Mouse (Mus musculus): ENCODE measurements around the gene Parn. TPM values are rescaled to one million over a fixed set of nuclear protein-coding genes. Genes with fewer than 3 reads are reported as not detected.

Parn gene
- total RNA-seq, 2 experiments from 2014 or later, result 5.5 to 7.5 TPM

GRCm38 (mm10) chr16:13493981-13494380 is 174.0 kb downstream of the Parn start:
- intact Hi-C loops (cut with DNase I), result no loop called here
- peak; percentile 41 to 49 for DNase-seq

GRCm38 (mm10) chr16:13492996-13493395 is 175.0 kb downstream of the Parn start:
- DNase-seq, result no peak
- intact Hi-C loops (cut with DNase I), result no loop called here

- intact Hi-C loops (cut with DNase I), result no loop called here
- DNase-seq, result no peak
These were observed 176.2 kb downstream of the Parn start for GRCm38 (mm10) chr16:13491776-13492175.

Other genes with a start within 250 kb of the Parn start
- 10 to 100 TPM; 29.7 to 35.0 TPM for gene Bfar, start 3.7 kb upstream of the Parn start, total RNA-seq (2021)
- 1 to 10 TPM; 1.5 to 2.2 TPM for gene 3110001I22Rik, start 3.8 kb upstream of the Parn start, total RNA-seq (2021)
- gene Pla2g10, start 62.8 kb upstream of the Parn start, total RNA-seq (2021), result not detected
- 10 to 100 TPM; 29.9 to 32.7 TPM for gene Rrn3, start 112.5 kb upstream of the Parn start, total RNA-seq (2021)
- gene Ntan1, start 150.7 kb upstream of the Parn start, total RNA-seq (2021), result 10 to 100 TPM; 37.3 to 39.9 TPM
- gene Pdxdc1, start 235.0 kb upstream of the Parn start, total RNA-seq (2021), result 10 to 100 TPM; 41.9 to 45.6 TPM
- under 1 TPM; 0.49 to 0.69 TPM for gene Mpv17l, start 235.0 kb upstream of the Parn start, total RNA-seq (2021)